Mouse (Mus musculus): Measurements from ENCODE around the gene Gmpr.
"Not testable (repeated sequence)": the region's sequence is repeated elsewhere in the genome, so short reads cannot be mapped to it uniquely, and the experiment has no call there.

- not testable (repeated sequence) for TF ChIP-seq CTCF (IDR thresholded peaks at IDR 0.05; ENCODE audit: low read depth, low read length); EP300 (IDR thresholded peaks at IDR 0.05; ENCODE audit: insufficient read depth, low read depth, low read length); POLR2A (IDR thresholded peaks at IDR 0.05; ENCODE audit: insufficient read depth, low read length)
These were observed 23.3 kb upstream of the Gmpr start for GRCm38 (mm10) chr13:45483949-45484348.
